Mouse (Mus musculus) liver, embryonic 11.5 days (tissue): ENCODE data around the gene Mx1. TPM values are rescaled to one million over a fixed set of nuclear protein-coding genes. Genes with fewer than 3 reads are reported as not detected.

ENCODE experiments used
- ATAC-seq: fragments of 200-750 bp; cut with Nextera tagmentation; replicated peaks from 2 replicates; pipeline ENCODE4 v1.8.0; 2017; ENCODE audit warnings: moderate number of reproducible peaks, mild to moderate bottlenecking, moderate TSS enrichment, moderate library complexity; ENCODE audit not compliant: low FRiP score
- DNase-seq: peaks from one replicate; pipeline ENCODE4 v3.0.0-alpha.2; 2017; ENCODE audit warnings: low spot score
- H3K27ac ChIP-seq: fragments of 300-500 bp; sonication (generic); 2 replicates; pipeline ENCODE4 v1.5.1; 2014; ENCODE audit warnings: mild to moderate bottlenecking, low read depth, low read length, control low read depth
- H3K27me3 ChIP-seq: fragments of 300-500 bp; sonication (generic); replicated peaks from 2 replicates; pipeline ENCODE4 v1.6.1; 2014; ENCODE audit warnings: low read length, mixed read lengths; ENCODE audit not compliant: control insufficient read depth, insufficient read depth
- H3K36me3 ChIP-seq: fragments of 300-500 bp; sonication (generic); 2 replicates; pipeline ENCODE4 v1.6.1; 2014; ENCODE audit warnings: mild to moderate bottlenecking, low read length, moderate library complexity, mixed read lengths; ENCODE audit not compliant: control insufficient read depth, insufficient read depth
- H3K4me1 ChIP-seq: fragments of 300-500 bp; sonication (generic); replicated peaks from 2 replicates; pipeline ENCODE4 v1.6.1; 2014; ENCODE audit warnings: low read length, mixed read lengths; ENCODE audit not compliant: control insufficient read depth, insufficient read depth
- H3K4me2 ChIP-seq: fragments of 300-500 bp; sonication (generic); 2 replicates; pipeline ENCODE4 v1.6.1; 2014; ENCODE audit warnings: mild to moderate bottlenecking, control low read depth, moderate library complexity
- H3K4me3 ChIP-seq: fragments of 300-500 bp; sonication (generic); 2 replicates; pipeline ENCODE4 v1.5.1; 2014; ENCODE audit warnings: low read depth, low read length, control low read depth
- H3K9ac ChIP-seq: fragments of 300-500 bp; sonication (generic); 2 replicates; pipeline ENCODE4 v1.6.1; 2014; ENCODE audit warnings: low read depth, low read length, control low read depth
- H3K9me3 ChIP-seq: fragments of 300-500 bp; sonication (generic); 2 replicates; pipeline ENCODE4 v1.6.1; 2016; ENCODE audit warnings: low read length, inconsistent platforms, mixed read lengths; ENCODE audit not compliant: control insufficient read depth
- WGBS: fragments of 180-500 bp; shearing (Covaris S2); extraction: QIAGEN DNeasy Blood & Tissue Kit; methylation state at CpG from one replicate; pipeline ENCODE4 v1.1.7; 2014; 5-methylcytosine and 5-hydroxymethylcytosine counted together
- polyA plus RNA-seq: library from polyadenylated mRNA; unstranded; fragments of >200 nt; fragmentation: Nextera tagmentation; extraction: Ambion mirVana; gene quantifications from 2 replicates; pipeline ENCODE4 v1.2.1, GENCODE M21; 2014

Gene Mx1
- polyA plus RNA-seq, 1 experiment from 2014 or later, result 0.66 TPM

DNA sequence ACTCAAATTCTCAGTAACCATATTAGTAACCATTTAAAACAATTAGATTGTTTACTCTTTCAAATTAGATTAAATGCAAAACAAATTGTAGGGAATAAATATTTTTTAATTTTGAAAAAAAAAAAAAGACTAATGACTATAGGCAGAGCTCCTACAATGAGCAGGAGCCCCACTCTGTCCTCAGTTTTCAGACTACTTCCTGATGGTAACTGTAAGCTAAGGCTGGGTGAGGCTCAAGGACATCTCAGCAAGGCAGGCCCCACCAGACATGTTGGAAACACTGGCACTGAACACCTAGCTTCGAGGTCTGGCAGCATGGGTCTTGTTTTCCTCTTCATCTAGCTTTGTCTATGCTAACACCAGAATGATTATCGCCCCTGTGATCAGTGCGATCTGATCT is 35.4 kb upstream of the Mx1 start:
- no peaks in the 10 kb centered on the region for H3K27me3 ChIP-seq
- no peaks in the 10 kb centered on the region for H3K4me1 ChIP-seq
- no peak overlapping the region for H3K4me3 ChIP-seq
- H3K9me3 ChIP-seq, result no peaks in the 10 kb centered on the region
- no peak for DNase-seq
- WGBS, result 84% methylated on average over 3 of the region's 3 CpGs
- H3K27ac ChIP-seq, result no peak overlapping the region
- no peak for ATAC-seq
- H3K9ac ChIP-seq, result no peak overlapping the region
- no peaks in the 10 kb centered on the region for H3K36me3 ChIP-seq
- H3K4me2 ChIP-seq, result no peak overlapping the region

DNA sequence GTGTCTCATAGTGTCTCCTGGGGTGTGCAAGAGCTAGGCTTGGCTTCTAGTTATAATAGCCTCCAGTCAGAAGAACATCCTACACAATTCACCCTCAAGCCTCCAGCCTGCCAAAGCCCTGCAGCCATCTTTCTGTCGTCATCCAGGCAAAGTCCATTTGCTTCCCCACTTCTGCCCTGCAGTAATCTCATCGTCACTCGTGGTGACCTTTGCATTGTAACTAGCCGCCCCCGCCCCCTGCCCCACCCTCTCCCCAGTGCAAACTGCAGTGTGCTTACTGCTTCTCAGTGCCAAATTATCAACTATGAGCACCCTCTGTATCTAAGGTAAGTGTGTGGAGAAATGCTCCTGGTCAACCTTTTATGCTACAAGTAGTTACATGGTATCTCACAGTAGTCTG is 35.0 kb upstream of the Mx1 start:
- H3K36me3 ChIP-seq, result no peaks in the 10 kb centered on the region
- no peak overlapping the region for H3K4me2 ChIP-seq
- no peaks in the 10 kb centered on the region for H3K9me3 ChIP-seq
- H3K4me1 ChIP-seq, result no peaks in the 10 kb centered on the region
- no peak for DNase-seq
- H3K27ac ChIP-seq, result no peak overlapping the region
- no peaks in the 10 kb centered on the region for H3K27me3 ChIP-seq
- no peak overlapping the region for H3K9ac ChIP-seq
- H3K4me3 ChIP-seq, result no peak overlapping the region
- 41% methylated on average over 5 of the region's 5 CpGs for WGBS
- ATAC-seq, result 0 out of 2 replicates have a peak, but pooled peaks have one; percentile 31

DNA sequence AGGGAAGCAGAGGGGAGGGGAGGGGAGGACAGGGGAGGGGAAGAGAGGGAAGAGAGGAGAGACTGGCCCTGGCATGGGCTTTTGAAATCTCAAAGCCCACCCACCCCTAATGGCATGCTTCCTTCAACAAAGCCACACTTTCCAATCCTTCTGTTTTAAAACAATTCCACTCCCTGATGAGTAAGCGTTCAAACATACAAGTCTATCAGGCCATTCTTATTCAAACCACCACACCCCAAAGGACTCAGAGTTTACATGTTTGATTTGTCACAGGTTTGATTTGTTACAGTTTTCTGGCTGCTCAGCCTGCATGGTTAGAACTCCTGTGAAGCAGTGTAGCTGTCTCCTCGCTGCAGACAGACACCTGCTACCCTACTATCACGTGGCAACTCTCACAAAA is 33.3 kb upstream of the Mx1 start:
- 61% methylated on average over 3 of the region's 3 CpGs for WGBS

DNA sequence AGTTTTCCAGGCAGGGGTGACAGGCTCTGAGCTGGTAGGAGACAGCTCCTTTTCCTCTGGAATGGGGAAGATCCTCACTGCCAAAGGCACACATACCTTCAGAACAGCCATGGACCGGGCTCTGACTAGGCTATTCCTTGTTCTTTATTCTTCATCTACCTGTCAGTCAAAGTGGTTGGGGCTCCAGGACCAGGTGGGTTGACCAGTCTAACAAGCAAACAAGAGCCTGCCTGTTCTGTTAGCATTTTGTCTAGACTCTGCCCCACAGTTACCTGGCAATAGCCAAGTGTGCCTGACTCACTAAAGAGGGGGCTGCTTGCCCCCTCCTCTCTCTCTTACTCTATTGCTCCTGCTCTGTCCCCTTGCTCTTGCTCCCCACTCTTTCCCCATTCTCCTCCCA is 29.7 kb upstream of the Mx1 start:
- Histone ChIP-seq H3K9ac (no peak overlapping the region), H3K4me1 (no peaks in the 10 kb centered on the region), H3K4me3 (no peak overlapping the region), H3K4me2 (no peak overlapping the region), H3K9me3 (no peaks in the 10 kb centered on the region), H3K27ac (no peak overlapping the region), H3K36me3 (no peaks in the 10 kb centered on the region), H3K27me3 (no peaks in the 10 kb centered on the region)
- DNase-seq (no peak), ATAC-seq (no peak)
- WGBS, result 66% methylated on average over 1 of the region's 1 CpGs

More for the DNA sequence above, 33.3 kb upstream of the Mx1 start:
- no peak overlapping the region for H3K4me2 ChIP-seq
- no peaks in the 10 kb centered on the region for H3K4me1 ChIP-seq
- no peak overlapping the region for H3K9ac ChIP-seq
- no peaks in the 10 kb centered on the region for H3K27me3 ChIP-seq
- DNase-seq (no peak), ATAC-seq (no peak)
- H3K27ac ChIP-seq, result no peak overlapping the region
- no peaks in the 10 kb centered on the region for H3K9me3 ChIP-seq
- no peaks in the 10 kb centered on the region for H3K36me3 ChIP-seq
- no peak overlapping the region for H3K4me3 ChIP-seq

DNA sequence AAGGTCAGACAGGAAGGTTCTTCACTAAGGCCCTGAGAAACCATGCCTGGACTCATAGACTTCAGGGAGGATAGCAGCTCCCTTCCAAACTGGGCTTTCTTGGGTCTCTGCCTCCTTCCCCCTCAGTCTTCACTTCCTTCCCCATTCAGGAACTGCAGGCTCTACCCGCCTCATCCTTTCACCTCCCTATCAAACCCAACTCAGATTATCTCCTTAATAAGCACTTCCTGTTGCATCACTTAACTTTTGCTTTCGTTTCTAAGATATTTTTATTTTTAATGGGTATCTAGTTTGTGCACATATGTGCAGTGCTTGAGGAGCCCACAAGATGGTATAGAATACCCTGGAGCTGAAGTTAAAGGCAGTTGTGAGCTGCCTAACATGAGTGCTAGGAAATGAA is 15.9 kb upstream of the Mx1 start:
- no peaks in the 10 kb centered on the region for H3K4me1 ChIP-seq
- ATAC-seq (no peak), DNase-seq (no peak)
- H3K4me3 ChIP-seq, result no peak overlapping the region
- H3K9me3 ChIP-seq, result no peaks in the 10 kb centered on the region
- H3K9ac ChIP-seq, result no peak overlapping the region
- no peak overlapping the region for H3K4me2 ChIP-seq
- no peaks in the 10 kb centered on the region for H3K36me3 ChIP-seq
- 27% methylated on average over 2 of the region's 2 CpGs for WGBS
- H3K27ac ChIP-seq, result no peak overlapping the region
- H3K27me3 ChIP-seq, result no peaks in the 10 kb centered on the region

DNA sequence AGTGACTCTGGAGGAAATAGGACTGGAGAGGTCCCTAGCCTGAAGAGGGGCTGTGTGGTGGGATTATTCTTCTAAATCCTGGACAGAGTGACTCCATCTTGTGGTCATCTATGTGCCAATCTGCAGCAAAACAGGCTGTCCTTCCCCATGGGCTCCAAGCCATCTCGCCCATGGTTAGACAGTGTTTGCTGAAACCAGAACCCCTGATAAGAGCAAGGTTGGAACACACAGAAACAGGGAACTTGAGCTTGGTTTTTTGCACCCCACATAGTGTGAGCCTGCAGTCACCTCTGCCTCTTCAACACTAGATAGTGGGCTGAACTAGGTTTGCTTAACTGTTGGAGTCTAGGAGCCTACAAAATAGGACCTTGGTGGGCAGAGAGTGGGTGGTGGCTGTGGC is 13.8 kb upstream of the Mx1 start:
- no peak for DNase-seq
- H3K9me3 ChIP-seq, result no peaks in the 10 kb centered on the region
- no peak overlapping the region for H3K9ac ChIP-seq
- no peaks in the 10 kb centered on the region for H3K4me1 ChIP-seq
- H3K27me3 ChIP-seq, result no peaks in the 10 kb centered on the region
- no peak for ATAC-seq
- WGBS, result 50% methylated on average over 1 of the region's 1 CpGs
- no peak overlapping the region for H3K27ac ChIP-seq
- H3K36me3 ChIP-seq, result no peaks in the 10 kb centered on the region
- no peak overlapping the region for H3K4me3 ChIP-seq
- no peak overlapping the region for H3K4me2 ChIP-seq

DNA sequence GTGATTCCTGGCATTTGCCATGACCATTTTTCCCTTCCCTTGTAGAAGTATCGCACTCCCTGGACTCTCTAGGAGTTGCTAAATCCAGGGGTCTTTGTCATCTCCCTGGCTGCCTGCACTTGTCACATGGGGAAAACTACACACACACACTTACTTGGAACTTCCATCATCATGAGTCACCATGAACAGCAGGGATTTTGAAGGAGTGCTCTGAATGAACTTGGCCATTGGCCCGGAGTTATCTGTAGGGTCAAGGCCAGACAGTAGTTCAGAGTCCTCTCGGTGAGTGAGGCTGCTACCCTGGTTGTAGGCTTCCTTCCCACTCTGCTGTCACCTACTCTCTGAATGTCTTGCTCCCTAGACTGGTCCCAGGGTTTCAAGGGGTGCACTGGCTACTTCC is 12.9 kb upstream of the Mx1 start:
- Histone ChIP-seq H3K4me3 (no peak overlapping the region), H3K27ac (no peak overlapping the region), H3K9me3 (no peaks in the 10 kb centered on the region), H3K27me3 (no peaks in the 10 kb centered on the region), H3K9ac (no peak overlapping the region), H3K36me3 (no peaks in the 10 kb centered on the region), H3K4me1 (no peaks in the 10 kb centered on the region), H3K4me2 (no peak overlapping the region)
- DNase-seq (no peak), ATAC-seq (no peak)
- WGBS, result 79% methylated on average over 3 of the region's 3 CpGs

DNA sequence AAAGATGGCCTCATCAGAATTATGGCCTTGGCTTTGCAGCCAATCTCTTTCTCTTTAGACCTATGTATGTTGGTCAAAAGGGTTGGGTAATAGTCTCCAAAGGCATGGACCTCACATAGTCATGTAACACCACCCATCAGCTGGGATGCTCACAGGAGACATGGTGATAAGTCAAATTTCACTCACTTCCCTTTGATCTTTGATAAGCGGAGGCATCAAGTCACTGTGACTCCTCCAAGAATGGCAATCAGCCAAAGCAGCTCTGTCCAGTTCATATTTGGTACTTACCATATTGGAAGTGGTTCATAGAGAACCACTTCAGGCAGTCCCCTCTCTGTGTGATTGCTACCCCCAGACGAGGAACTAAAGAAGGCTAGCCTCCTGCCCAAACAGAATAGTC is 12.0 kb upstream of the Mx1 start:
- DNase-seq, result no peak
- Histone ChIP-seq H3K36me3 (no peaks in the 10 kb centered on the region), H3K27ac (no peak overlapping the region), H3K4me3 (no peak overlapping the region), H3K4me2 (no peak overlapping the region), H3K4me1 (no peaks in the 10 kb centered on the region), H3K27me3 (no peaks in the 10 kb centered on the region), H3K9me3 (no peaks in the 10 kb centered on the region), H3K9ac (no peak overlapping the region)
- WGBS, result 69% methylated on average over 2 of the region's 2 CpGs
- ATAC-seq, result no peak

DNA sequence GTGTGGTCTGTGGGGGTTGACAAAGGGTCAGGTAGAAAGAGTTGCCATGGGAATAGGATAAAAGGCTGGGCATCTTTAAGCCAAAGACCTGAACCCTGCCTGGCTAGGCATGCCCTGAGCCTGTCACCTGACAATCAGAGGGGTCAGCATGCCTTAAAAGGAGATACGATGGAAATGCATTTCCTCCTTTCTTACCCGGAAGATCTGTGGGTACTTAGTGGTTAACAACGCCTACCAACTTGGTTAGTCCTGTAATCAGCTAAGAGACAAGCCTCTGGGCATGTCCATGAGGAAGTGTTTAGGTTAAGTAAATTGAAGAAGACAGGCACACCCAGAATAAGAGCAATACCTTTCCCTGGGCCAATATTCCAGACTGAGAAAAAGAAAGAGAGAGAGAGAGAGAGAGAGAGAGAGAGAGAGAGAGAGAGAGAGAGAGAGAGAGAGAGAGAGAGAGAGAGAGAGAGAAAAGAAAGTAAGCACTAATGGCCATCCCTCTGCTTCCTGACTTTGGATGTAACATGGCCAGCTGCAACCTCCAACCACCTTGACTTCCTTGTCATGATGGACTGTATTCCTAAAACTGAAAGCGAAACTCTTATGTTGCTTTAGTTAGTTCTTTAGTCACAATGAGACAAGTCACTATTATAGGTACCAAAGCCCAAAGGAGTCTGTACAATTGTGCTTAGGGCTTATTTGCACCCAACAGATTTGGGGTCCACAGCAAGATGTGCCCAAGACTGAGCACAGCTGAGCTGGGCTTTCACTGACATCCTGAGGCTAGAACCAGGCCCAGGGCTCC is 5.5 kb upstream of the Mx1 start:
- DNase-seq, result no peak
- Histone ChIP-seq H3K27ac (no peak overlapping the region), H3K4me2 (no peak overlapping the region), H3K36me3 (no peaks in the 10 kb centered on the region), H3K4me1 (no peaks in the 10 kb centered on the region), H3K27me3 (no peaks in the 10 kb centered on the region), H3K9ac (no peak overlapping the region), H3K4me3 (no peak overlapping the region), H3K9me3 (no peaks in the 10 kb centered on the region)
- no peak for ATAC-seq
- WGBS, result 47% methylated on average over 4 of the region's 4 CpGs
